Mouse (Mus musculus) lung, postnatal 0 days (tissue): ENCODE results near the gene Chic2.

Experiments used
- CTCF ChIP-seq: IDR thresholded peaks from 2 replicates; pipeline ENCODE4 v1.5.1; 2016; ENCODE audit warnings: antibody characterized with exemption, mild to moderate bottlenecking
- EP300 ChIP-seq: IDR thresholded peaks from 2 replicates; pipeline ENCODE4 v1.6.1; 2016; ENCODE audit warnings: antibody characterized with exemption, mild to moderate bottlenecking, control low read depth

- TF ChIP-seq CTCF = no peak
- no peak for TF ChIP-seq EP300
Measured at GRCm38 (mm10) chr5:75011985-75012738, 32.4 kb downstream of the Chic2 start.
